Mouse (Mus musculus) urinary bladder, postnatal 10 days (tissue): ENCODE measurements around the gene Rplp1.

Experiments used
- DNase-seq: peaks from one replicate; pipeline ENCODE4 v3.0.0; 2022; ENCODE audit warnings: low spot score

Gene Rplp1

GRCm38 (mm10) chr9:61877373-61878112 is 36.8 kb downstream of the Rplp1 start:
- DNase-seq = no peak

GRCm38 (mm10) chr9:61873325-61873724 is 41.0 kb downstream of the Rplp1 start:
- no peak for DNase-seq

- DNase-seq = no peak
Measured at GRCm38 (mm10) chr9:61872246-61872941, 41.9 kb downstream of the Rplp1 start.

DNA sequence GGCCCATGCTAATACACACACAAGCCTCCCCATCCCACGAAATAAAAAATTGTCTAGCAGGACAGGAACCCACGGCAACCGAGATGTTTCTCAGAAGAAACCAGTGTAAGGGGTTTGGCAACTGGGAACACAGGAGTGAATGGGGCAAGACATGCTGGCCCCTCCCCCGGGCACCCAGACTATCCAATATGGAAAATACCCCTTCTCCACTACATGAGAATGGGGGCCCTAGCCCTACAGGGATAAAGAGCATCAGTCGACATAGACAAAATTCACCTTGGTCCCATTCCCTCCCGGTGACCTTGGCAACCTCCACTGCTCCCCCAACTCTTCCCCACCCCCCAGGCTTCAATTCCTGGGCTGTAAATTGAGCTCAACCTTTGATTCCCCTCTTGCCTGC is 42.5 kb downstream of the Rplp1 start:
- no peak for DNase-seq

- no peak for DNase-seq
Measured at GRCm38 (mm10) chr9:61867659-61868058, 46.7 kb downstream of the Rplp1 start.
